Mouse (Mus musculus) mature B cell (primary cell): ENCODE measurements around the gene Olfr938.

ENCODE experiments used
- in situ Hi-C: fragments of 300-500 bp; cut with MboI; formaldehyde crosslinking; loops from 2 replicates; pipeline ENCODE4 v1.14.3; 2019

Gene Olfr938

DNA sequence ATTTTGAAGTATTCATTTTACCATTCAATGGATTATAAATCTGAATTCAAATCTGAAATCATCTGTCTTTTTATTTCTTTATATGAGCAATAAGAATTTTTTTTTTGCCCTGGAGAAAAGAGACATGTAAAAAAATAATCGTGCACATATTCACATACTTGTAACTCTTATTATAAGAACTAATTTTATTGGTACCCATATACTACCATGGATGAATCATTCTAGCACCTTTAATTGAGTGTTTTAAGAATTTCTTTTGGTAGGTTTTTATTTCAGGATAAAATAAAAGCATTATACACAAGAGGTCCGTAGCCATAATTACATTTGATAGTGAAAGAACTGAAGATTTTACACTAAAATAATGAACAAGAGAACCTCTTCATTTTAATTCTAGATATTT lies at the start of gene Olfr938:
Olfr938 (minus strand) TSS at position 101 of the 400 bp plus-strand sequence.
- in situ Hi-C loops = no loop called here

DNA sequence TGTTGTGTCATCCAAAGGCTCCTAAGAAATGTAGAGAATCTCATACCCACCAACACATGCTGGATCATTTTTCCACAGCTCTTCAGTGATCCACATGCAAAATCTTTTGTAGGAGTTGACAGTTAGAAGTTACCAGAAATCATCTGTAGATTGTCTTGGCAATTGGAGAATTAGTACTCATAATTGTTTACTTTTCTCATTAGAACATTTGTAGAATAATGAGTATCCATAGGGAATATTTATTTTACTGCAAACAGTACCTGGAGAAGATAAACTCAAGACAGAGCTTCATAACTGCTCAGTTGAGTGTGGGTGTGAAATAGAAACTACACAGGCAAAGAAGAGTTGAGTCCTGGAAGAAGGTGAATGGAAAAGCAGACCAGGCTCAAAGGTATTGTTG lies 49.1 kb upstream of the Olfr938 start, which contains the start of gene Olfr27:
Olfr27 (plus strand) TSS at position 301 of the 400 bp plus-strand sequence.
- in situ Hi-C loops = no loop called here

GRCm38 (mm10) chr9:39127326-39127725 lies 48.6 kb upstream of the Olfr938 start:
- in situ Hi-C loops = no loop called here

- in situ Hi-C loops = no loop called here
Observed at GRCm38 (mm10) chr9:39064851-39065250, 13.8 kb downstream of the Olfr938 start, which contains the start of gene Olfr937. Olfr937 (minus strand) TSS chr9:39064951.
